Mouse (Mus musculus) gastrocnemius, postnatal 10 days (tissue): ENCODE data around the gene Lzts2. TPM values are rescaled to one million over a fixed set of nuclear protein-coding genes. Genes with fewer than 3 reads are reported as not detected.
A peak's percentile ranks its signal among the peaks of the same experiment; 100 is the strongest.
"Not testable (repeated sequence)": the region's sequence is repeated elsewhere in the genome, so short reads cannot be mapped to it uniquely, and the experiment has no call there.

Source experiments
- DNase-seq: peaks from one replicate; pipeline ENCODE4 v3.0.0; 2021; ENCODE audit warnings: mixed read lengths
- total RNA-seq, 2 experiments: library from RNA; stranded (reverse); gene quantifications; 2 replicates each; pipeline ENCODE4 v1.2.3; 2021

The Lzts2 gene
- total RNA-seq, 2 experiments from 2014 or later: 35.4 to 43.4 TPM

DNA sequence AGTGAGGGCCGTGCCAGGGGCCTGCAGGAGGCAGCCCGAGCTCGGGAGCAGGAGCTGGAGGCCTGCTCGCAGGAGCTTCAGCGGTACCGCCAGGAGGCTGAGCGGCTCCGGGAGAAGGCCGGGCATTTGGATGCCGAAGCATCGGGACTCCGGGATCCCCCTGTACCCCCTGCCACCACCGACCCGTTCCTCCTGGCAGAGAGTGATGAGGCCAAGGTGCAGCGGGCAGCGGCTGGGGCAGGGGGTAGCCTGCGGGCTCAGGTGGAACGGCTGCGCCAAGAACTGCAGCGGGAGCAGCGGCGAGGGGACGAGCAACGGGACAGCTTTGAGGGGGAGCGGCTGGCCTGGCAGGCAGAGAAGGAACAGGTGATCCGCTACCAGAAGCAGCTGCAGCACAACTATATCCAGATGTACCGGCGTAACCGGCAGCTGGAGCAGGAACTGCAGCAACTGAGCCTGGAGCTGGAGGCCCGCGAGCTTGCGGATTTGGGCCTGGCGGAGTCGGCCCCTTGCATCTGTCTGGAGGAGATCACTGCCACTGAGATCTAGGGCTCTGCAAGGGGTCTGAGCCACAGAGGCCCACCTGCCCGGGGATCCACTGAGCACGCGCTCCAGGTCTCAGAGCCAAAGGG lies 11.8 kb downstream of the Lzts2 start:
- DNase-seq: no peak

DNA sequence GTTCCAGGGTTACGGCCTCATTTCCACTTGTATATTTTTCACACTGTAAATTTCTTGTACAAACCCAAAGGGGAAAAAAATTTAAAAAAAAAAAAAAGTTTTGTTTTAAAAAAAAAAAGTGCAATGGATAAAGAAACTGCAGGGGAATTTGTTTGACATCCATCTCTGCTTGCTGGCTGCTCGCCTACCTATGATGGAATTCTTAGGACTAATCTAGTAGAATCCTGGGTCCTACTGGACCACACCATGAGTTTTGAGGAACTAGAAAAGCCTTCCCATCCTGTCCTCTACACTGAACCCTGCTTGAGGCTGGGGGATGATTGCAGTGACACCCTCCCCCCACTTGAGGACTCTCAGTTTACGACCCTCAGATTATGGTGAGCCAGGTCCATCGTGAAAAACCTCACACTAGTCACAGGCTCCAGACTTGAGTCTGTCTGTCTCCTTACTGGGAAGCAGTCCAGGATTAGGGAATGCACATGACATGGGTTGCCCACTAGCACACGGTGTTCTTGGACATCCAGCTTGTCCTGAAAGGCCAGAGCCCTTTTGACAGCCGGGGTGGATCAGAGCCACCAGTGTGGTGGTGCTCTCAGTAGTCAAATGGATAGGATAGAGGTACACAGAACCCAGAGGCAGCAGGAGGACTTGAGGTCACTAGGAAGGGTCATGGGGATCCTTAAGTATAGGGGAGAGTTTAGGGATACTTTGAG lies 12.9 kb downstream of the Lzts2 start:
- no peak for DNase-seq

- no peak for DNase-seq
These were observed 13.6 kb downstream of the Lzts2 start for GRCm38 (mm10) chr19:45027848-45028247.

- DNase-seq: no peak
These were observed 14.5 kb downstream of the Lzts2 start for GRCm38 (mm10) chr19:45028746-45029145.

DNA sequence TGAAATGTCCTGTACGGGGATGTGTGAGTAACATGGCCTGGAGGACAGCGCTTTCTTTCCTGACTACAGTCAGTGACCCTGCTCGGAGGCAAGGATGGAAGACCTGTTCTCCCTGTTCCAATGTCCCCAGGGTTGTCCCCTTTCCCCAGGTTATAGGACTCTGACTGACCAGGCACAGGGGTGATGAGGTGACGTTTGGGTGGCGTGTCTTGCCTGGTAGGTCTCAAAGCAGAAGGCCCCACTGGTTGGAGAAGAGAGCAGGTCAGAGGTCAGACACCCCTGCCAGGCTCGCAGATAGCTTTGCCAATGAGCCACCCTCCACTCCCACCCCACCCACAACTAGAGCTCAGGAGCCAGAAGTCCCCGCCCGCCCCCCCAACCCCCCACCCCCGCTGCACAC lies 15.4 kb downstream of the Lzts2 start:
- no peak for DNase-seq

- peak; percentile 82 for DNase-seq
These were observed 15.9 kb downstream of the Lzts2 start for GRCm38 (mm10) chr19:45030111-45030510.

- peak; percentile 80 for DNase-seq
These were observed 16.8 kb downstream of the Lzts2 start for GRCm38 (mm10) chr19:45030746-45031693.

DNA sequence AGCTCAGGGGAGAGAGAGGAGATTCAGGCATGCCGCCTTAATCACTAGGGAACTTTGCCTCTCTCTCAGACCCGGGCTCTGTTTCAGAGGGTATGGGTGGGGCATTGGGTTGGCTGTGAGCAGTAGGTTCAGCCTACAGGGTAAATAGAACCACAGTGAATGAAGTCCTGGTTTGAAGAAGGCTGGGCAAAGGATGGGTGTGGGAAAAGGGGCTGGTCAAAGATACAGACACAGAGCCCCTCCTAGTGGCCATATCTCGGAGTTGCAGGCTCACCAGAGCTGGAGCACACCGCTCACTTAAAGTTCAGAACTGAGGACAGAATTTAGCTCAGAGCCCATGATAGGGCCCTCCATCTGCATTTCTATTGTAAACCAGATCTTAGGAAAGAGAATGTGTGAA lies 17.6 kb downstream of the Lzts2 start:
- peak; percentile 75 for DNase-seq

DNA sequence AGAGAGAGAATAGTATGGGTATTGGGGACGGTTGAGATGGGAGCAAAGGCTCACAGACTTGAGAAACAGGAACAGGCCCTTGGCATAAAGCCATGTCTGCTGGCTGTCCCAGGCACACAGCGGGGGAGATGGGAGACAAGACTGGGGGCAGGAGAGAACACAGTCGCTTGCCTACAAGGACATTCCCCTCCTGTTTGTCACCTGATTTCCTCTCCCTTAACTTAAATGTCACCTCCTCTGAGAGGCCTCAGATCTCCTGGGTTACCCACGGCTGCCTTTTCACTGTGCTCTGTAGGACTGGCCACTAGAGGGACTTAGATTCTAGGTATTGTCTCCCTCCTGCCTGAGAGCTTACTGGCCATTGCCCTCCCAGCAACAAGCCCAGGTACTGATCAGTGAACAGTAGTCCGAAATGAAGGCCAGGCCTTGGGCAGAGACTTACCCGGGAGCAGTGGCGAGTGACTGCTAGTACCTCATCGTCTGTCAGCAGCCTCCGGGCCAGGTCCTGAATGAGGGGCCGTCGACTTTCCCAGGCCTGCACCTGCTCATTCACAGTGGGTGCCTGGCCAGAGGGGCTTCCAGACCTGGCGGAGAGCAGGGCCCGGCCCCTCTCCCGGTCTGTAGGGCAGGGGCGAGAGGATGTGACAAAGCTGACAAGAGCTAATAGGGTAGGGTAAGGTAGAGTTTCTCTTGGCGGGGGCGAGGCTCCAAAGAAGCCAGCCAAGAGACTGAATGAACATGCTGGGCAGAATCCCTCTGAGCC lies 18.5 kb downstream of the Lzts2 start:
- DNase-seq: no peak

DNA sequence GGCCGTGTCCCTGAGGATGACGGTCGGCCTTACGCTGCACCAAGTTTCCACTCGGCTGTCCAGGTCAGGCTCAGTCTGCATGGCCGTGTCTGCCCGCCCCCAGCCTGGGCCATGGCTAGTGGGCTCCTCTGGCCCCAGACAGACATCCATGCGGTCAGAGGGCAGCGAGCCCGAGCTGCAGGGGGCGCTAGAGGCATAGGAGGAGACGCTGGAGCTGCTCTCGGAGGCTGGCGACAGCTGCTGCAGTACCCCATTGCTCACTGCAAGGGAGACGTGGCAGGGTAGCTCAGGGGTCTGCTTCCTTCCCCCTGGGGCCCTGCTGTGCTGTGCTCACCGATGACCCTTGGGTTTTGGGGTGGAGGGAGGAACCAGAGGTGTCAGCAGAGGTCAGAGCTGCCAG lies 22.7 kb downstream of the Lzts2 start:
- peak; percentile 83 for DNase-seq

DNA sequence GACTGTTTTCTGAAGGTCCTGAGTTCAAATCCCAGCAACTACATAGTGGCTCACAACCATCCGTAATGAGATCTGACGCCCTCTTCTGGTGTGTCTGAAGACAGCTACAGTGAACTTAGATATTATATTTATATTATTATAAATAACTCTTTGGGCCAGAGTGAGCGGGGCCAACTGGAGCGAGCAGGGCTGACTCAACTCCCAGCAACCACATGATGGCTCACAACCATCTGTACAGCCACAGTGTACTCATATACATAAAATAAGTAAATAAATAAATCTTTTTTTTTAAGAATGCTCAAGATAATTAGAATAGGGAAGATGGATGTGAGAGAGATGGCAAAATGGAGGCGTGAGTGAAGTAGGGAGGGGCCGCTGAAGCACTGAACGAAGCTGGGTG lies 24.0 kb downstream of the Lzts2 start:
- DNase-seq: not testable (repeated sequence)

DNA sequence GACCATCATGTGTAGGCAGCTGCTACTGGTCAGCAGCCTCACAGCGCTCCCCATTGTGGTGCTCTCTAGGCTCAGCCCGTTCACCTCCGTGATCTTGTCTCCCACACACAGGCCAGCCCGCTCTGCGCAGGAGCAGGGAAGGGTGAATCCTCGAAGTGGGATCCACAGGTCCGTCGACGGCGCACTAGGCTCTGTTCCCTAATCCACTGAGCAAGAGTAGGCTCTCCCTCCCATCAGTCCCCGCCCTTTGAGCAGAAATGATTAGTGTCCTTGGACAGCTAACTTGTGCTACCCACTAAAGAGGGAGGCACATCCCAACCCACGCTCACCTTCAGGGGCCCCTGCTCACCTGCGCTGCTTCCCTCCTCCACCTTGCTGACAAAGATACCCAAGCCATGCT lies 26.0 kb downstream of the Lzts2 start:
- DNase-seq: no peak

- no peak for DNase-seq
These were observed 30.2 kb downstream of the Lzts2 start for GRCm38 (mm10) chr19:45044389-45044927.

GRCm38 (mm10) chr19:45045236-45045635 lies 31.0 kb downstream of the Lzts2 start:
- no peak for DNase-seq

GRCm38 (mm10) chr19:45045651-45046050 lies 31.4 kb downstream of the Lzts2 start, which contains the start of gene Pdzd7:
Gene Pdzd7 (minus strand): TSS chr19:45045717.
- no peak for DNase-seq

GRCm38 (mm10) chr19:45046523-45047321 lies 32.5 kb downstream of the Lzts2 start:
- DNase-seq: peak; percentile 83

DNA sequence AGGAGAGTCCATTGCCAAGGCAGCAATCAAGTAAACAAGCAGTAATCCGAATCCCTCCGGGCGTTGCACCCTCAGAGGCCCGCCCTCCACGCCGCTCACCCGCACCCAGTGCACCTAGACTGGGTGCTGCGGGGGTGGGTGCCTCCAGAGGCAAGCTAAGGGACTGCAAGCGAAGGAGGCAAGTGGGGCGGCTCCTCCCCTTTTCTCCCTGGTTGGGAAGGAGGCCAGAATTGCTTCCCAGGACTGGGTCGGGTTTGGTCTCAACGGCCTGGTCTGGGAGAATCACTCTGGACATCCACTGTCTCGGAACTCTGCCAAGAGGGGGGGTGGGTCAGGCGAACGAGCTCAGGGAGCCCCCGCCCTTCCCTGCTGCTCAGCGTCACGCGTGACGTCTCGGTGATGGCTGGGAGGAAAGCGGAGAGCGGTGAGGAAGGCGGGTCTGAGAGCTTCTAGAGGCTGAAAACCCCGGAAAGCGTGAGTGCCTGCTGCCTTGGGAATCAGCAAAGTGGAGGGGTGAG lies 33.3 kb downstream of the Lzts2 start, which contains the start of gene Sfxn3:
Sfxn3 (plus strand) TSS at position 87 of the 518 bp plus-strand sequence.
- DNase-seq: peak; percentile 95

- DNase-seq: no peak
These were observed 33.9 kb downstream of the Lzts2 start for GRCm38 (mm10) chr19:45047935-45048643.

DNA sequence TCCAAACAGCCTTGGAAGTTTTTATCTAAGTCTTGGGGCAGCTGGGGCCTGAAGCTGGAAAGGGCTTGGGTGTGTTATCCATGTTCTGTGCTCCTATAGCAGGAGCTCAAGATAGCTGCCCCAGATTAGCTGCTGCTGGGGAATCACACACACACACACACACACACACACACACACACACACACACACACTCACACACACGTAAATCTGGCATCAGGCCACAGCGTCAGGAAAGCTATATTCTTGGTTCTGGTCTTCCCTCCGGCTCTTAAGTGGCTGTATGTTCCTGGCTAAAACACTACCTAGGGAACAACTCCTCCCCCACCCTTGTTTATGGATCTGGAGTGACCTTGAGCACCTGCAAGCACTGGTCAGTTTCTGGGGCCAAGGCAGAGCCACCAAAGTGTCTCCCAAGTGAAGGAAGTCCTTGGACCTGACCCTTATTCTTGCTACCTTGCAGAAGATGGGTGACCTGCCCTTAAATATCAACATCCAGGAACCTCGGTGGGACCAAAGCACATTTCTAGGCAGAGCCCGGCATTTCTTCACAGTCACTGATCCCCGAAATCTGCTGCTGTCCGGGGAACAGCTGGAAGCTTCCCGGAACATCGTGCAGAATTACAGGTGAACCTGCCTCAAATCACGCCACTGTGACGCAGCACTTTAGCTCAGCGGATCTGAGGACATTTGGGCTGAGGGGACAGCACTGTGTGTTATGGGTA lies 34.6 kb downstream of the Lzts2 start:
- DNase-seq: no peak
